Mouse (Mus musculus) midbrain, postnatal 0 days (tissue): Measurements from ENCODE around the gene Qars. TPM values are rescaled to one million over a fixed set of nuclear protein-coding genes. Genes with fewer than 3 reads are reported as not detected.
A peak's percentile ranks its signal among the peaks of the same experiment; 100 is the strongest.

Source experiments
- ATAC-seq: fragments of 200-750 bp; cut with Nextera tagmentation; 2 replicates; pipeline ENCODE4 v1.8.0; 2017; ENCODE audit warnings: moderate number of reproducible peaks, mild to moderate bottlenecking, moderate TSS enrichment, moderate library complexity; ENCODE audit not compliant: low FRiP score
- DNase-seq: peaks from one replicate; pipeline ENCODE4 v3.0.0-alpha.2; 2015; ENCODE audit warnings: low spot score
- H3K27ac ChIP-seq: fragments of 300-500 bp; sonication (generic); 2 replicates; pipeline ENCODE4 v1.5.1; 2014; ENCODE audit warnings: low read depth, mild to moderate bottlenecking, low read length, mixed read lengths
- H3K27me3 ChIP-seq: fragments of 300-500 bp; sonication (generic); 2 replicates; pipeline ENCODE4 v1.6.1; 2014; ENCODE audit warnings: low read length, control low read depth, mixed read lengths; ENCODE audit not compliant: insufficient read depth
- H3K36me3 ChIP-seq: fragments of 300-500 bp; sonication (generic); 2 replicates; pipeline ENCODE4 v1.6.1; 2014; ENCODE audit warnings: low read length, control low read depth, mixed read lengths; ENCODE audit not compliant: insufficient read depth
- H3K4me1 ChIP-seq: fragments of 300-500 bp; sonication (generic); 2 replicates; pipeline ENCODE4 v1.6.1; 2014; ENCODE audit warnings: mild to moderate bottlenecking, control low read depth, antibody characterized with exemption, low read length, mixed read lengths; ENCODE audit not compliant: insufficient read depth
- H3K4me2 ChIP-seq: fragments of 300-500 bp; sonication (generic); 2 replicates; pipeline ENCODE4 v1.6.1; 2014; ENCODE audit warnings: low read depth, mild to moderate bottlenecking, low read length, mixed read lengths; ENCODE audit not compliant: poor library complexity, severe bottlenecking
- H3K4me3 ChIP-seq: fragments of 300-500 bp; sonication (generic); 2 replicates; pipeline ENCODE4 v1.5.1; 2014; ENCODE audit warnings: low read depth, mild to moderate bottlenecking, low read length, moderate library complexity
- H3K9ac ChIP-seq: fragments of 300-500 bp; sonication (generic); replicated peaks from 2 replicates; pipeline ENCODE4 v1.6.1; 2014; ENCODE audit warnings: mild to moderate bottlenecking, low read length, moderate library complexity, mixed read lengths; ENCODE audit not compliant: poor library complexity, severe bottlenecking
- H3K9me3 ChIP-seq: fragments of 300-500 bp; sonication (generic); 2 replicates; pipeline ENCODE4 v1.6.1; 2016; ENCODE audit warnings: low read length, control low read depth
- CTCF ChIP-seq: IDR thresholded peaks from 2 replicates; pipeline ENCODE4 v1.5.1; 2016; ENCODE audit warnings: antibody characterized with exemption, mild to moderate bottlenecking
- WGBS: fragments of 180-500 bp; shearing (Covaris S2); extraction: QIAGEN DNeasy Blood & Tissue Kit; methylation state at CpG from one replicate; pipeline ENCODE4 v1.1.7; 2014; 5-methylcytosine and 5-hydroxymethylcytosine counted together
- polyA plus RNA-seq: library from polyadenylated mRNA; unstranded; fragments of >200 nt; fragmentation: Nextera tagmentation; extraction: Ambion mirVana; gene quantifications from 2 replicates; pipeline ENCODE4 v1.2.1, GENCODE M21; 2015
- total RNA-seq: library from RNA; depleted of rRNA; stranded (reverse); fragments of >200 nt; gene quantifications from 2 replicates; pipeline ENCODE4 v1.2.3, GENCODE M21; 2014

The Qars gene
- total and polyA plus RNA-seq, 2 experiments from 2014 or later, result 62.6 to 107 TPM

DNA sequence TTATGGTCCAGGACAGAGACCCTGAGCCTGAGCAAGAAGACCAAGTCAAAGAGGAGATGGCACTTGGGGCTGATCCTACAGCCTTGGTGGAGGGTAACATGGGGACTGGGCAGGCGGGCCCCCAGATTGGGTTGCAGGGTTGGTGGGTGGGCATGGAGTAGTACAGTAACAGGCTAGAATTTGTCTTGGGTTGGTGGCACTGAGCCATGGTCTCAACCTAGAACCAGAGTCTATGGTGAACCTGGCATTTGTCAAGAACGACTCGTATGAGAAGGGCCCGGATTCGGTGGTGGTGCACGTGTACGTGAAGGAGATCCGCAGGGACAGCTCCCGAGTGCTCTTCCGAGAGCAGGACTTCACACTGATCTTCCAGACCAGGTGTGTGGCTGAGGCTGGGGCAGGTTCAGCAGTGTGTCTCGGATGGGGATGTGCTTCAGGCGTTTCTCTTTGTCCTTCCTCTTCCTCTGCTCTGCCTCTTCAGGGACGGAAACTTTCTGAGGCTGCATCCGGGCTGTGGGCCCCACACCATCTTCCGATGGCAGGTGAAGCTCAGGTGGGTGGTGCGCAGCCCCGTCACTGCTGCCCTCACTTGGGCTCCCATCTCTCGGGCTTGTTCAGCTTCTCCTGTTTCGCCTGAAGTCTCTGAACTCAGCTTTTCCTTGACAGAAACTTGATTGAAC is 13.2 kb upstream of the Qars start:
- Histone ChIP-seq H3K27ac (no peak overlapping the region), H3K4me1 (0 out of 2 replicates have a peak, but pooled peaks cover 9% of the 10 kb centered on the region), H3K9ac (no peak overlapping the region), H3K9me3 (no peaks in the 10 kb centered on the region), H3K27me3 (no peaks in the 10 kb centered on the region), H3K4me3 (no peak overlapping the region), H3K4me2 (no peak overlapping the region), H3K36me3 (peaks cover 67% of the 10 kb centered on the region)
- no peak for TF ChIP-seq CTCF
- 95% methylated on average over 19 of the region's 19 CpGs for WGBS
- ATAC-seq (no peak), DNase-seq (no peak)

DNA sequence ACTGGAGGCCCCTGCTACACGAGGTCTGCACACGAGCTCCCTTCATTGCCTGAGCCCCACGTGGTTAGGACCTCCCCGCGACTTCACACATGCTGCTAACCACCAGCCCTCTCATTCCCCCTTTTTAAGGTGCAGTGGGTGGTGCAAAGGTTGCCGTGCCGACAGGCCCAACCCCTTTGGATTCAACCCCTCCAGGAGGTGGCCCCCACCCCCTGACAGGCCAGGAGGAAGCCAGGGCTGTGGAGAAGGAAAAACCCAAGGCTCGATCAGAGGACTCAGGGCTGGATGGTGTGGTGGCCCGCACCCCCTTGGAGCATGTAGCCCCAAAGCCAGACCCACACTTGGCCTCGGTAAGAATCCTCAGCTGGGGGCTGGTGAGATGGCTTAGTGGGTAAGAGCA is 12.6 kb upstream of the Qars start:
- no peak overlapping the region for H3K4me2 ChIP-seq
- no peaks in the 10 kb centered on the region for H3K9me3 ChIP-seq
- DNase-seq, result no peak
- H3K4me3 ChIP-seq, result no peak overlapping the region
- 86% methylated on average over 10 of the region's 10 CpGs for WGBS
- 0 out of 2 replicates have a peak, but pooled peaks cover 8% of the 10 kb centered on the region for H3K4me1 ChIP-seq
- H3K27me3 ChIP-seq, result no peaks in the 10 kb centered on the region
- H3K9ac ChIP-seq, result no peak overlapping the region
- TF ChIP-seq CTCF, result no peak
- peaks cover 74% of the 10 kb centered on the region for H3K36me3 ChIP-seq
- no peak overlapping the region for H3K27ac ChIP-seq
- ATAC-seq, result no peak

DNA sequence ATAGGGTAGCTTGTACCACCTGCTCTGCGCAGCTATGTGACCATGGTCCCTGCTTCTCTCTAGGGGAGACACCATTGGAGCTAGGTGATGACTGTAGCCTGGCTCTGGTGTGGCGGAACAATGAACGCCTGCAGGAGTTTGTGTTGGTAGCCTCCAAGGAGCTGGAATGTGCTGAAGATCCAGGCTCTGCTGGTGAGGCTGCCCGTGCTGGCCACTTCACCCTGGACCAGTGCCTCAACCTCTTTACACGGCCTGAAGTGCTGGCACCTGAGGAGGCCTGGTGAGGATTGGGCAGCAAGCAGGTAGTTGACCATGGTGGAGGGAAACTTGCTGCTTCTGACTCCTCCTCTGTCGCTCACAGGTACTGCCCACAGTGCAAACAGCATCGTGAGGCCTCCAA is 8.3 kb upstream of the Qars start:
- H3K9ac ChIP-seq, result no peak overlapping the region
- no peaks in the 10 kb centered on the region for H3K27me3 ChIP-seq
- peaks cover 79% of the 10 kb centered on the region for H3K36me3 ChIP-seq
- ATAC-seq, result no peak
- no peak overlapping the region for H3K4me3 ChIP-seq
- no peak for TF ChIP-seq CTCF
- H3K4me2 ChIP-seq, result no peak overlapping the region
- 93% methylated on average over 7 of the region's 7 CpGs for whole genome bisulfite sequencing
- H3K27ac ChIP-seq, result no peak overlapping the region
- no peaks in the 10 kb centered on the region for H3K4me1 ChIP-seq
- H3K9me3 ChIP-seq, result no peaks in the 10 kb centered on the region
- no peak for DNase-seq

DNA sequence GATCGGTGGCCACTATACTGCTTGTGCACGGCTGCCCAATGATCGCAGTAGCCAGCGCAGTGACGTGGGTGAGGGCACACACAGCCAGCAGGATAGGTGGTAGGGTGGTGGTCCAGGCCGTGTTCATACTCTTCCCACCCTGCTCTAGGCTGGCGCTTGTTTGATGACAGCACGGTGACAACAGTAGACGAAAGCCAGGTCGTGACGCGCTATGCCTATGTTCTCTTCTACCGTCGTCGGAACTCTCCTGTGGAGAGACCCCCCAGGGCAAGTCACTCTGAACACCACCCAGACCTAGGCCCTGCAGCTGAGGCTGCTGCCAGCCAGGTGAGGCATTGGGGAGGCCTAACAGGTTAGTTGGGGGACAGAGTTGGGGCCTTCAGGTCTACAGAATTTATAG is 7.6 kb upstream of the Qars start:
- H3K4me2 ChIP-seq, result no peak overlapping the region
- no peaks in the 10 kb centered on the region for H3K27me3 ChIP-seq
- TF ChIP-seq CTCF, result no peak
- no peaks in the 10 kb centered on the region for H3K9me3 ChIP-seq
- ATAC-seq (no peak), DNase-seq (no peak)
- 96% methylated on average over 15 of the region's 15 CpGs for WGBS
- H3K4me3 ChIP-seq, result no peak overlapping the region
- H3K27ac ChIP-seq, result no peak overlapping the region
- H3K36me3 ChIP-seq, result peaks cover 72% of the 10 kb centered on the region
- no peaks in the 10 kb centered on the region for H3K4me1 ChIP-seq
- no peak overlapping the region for H3K9ac ChIP-seq

GRCm38 (mm10) chr9:108506901-108507300 is 605 bp upstream of the Qars start:
- Histone ChIP-seq H3K9ac (no peak overlapping the region), H3K4me1 (peaks cover 9% of the 10 kb centered on the region; the same call in 1 of the 2 replicates), H3K4me2 (peak overlapping the region; percentile 77; the same call in 1 of the 2 replicates), H3K36me3 (peaks cover 17% of the 10 kb centered on the region), H3K9me3 (no peaks in the 10 kb centered on the region), H3K4me3 (peak overlapping the region; percentile 45; the same call in 1 of the 2 replicates), H3K27ac (peak overlapping the region; percentile 53; the same call in 1 of the 2 replicates), H3K27me3 (no peaks in the 10 kb centered on the region)
- ATAC-seq (no peak), DNase-seq (no peak)
- TF ChIP-seq CTCF, result no peak
- WGBS, result 92% methylated on average over 7 of the region's 7 CpGs

DNA sequence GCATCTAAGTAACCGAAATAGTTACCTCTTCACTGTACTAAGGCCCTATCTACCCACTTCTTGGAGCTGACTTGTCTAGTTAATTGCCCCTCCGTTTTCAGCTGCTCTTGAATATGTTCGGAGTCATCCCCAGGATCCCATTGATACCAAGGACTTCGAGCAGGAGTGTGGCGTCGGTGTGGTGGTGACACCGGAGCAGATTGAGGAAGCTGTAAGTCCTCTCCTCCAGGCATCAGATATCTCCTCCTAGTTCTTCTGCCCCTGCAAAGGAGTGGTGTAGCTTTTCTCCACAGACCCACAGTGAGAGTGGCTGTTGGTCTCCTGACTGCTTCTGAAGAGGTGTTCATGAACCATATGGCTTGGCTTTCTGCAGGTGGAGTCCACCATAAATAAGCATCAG is 1.3 kb downstream of the Qars start:
- H3K27ac ChIP-seq, result no peak overlapping the region
- peaks cover 28% of the 10 kb centered on the region for H3K36me3 ChIP-seq
- ATAC-seq, result no peak
- no peaks in the 10 kb centered on the region for H3K9me3 ChIP-seq
- H3K27me3 ChIP-seq, result no peaks in the 10 kb centered on the region
- peak overlapping the region; percentile 77 for H3K4me2 ChIP-seq
- H3K4me3 ChIP-seq, result no peak overlapping the region; the same call in 1 of the 2 replicates
- H3K9ac ChIP-seq, result peak overlapping the region; percentile 55; the same call in 1 of the 2 replicates
- no peak for DNase-seq
- TF ChIP-seq CTCF, result no peak
- 88% methylated on average over 7 of the region's 7 CpGs for WGBS
- H3K4me1 ChIP-seq, result peaks cover 9% of the 10 kb centered on the region; the same call in 1 of the 2 replicates
